Mouse (Mus musculus) CH12.LX (cell line): Measurements from ENCODE around the gene Pepd. TPM values are rescaled to one million over a fixed set of nuclear protein-coding genes. Genes with fewer than 3 reads are reported as not detected.

Source experiments
- DNase-seq: peaks from one replicate; pipeline ENCODE4 v3.0.0-alpha.2; 2013; ENCODE audit errors: extremely low read depth
- H3K27ac ChIP-seq: 2 replicates; pipeline ENCODE4 v1.5.1; 2012; ENCODE audit warnings: low read depth, mild to moderate bottlenecking, control low read depth, moderate library complexity; ENCODE audit not compliant: insufficient read depth
- H3K27me3 ChIP-seq: replicated peaks from 2 replicates; pipeline ENCODE3; 2012; ENCODE audit warnings: inconsistent platforms
- H3K36me3 ChIP-seq, 2 experiments: replicated peaks in 1 of 2; 2 replicates each; pipeline versions ENCODE3 to v1.6.1; 2012; ENCODE audit warnings: inconsistent platforms in 1 of 2, low read length in 1 of 2, mild to moderate bottlenecking in 1 of 2, mixed read lengths in 1 of 2, moderate library complexity in 1 of 2; ENCODE audit not compliant: control insufficient read depth in 1 of 2, insufficient read depth in 1 of 2
- H3K4me1 ChIP-seq, 2 experiments: 2 replicates each; pipeline ENCODE4 v1.6.1; 2012; ENCODE audit warnings: inconsistent platforms in 1 of 2, moderate library complexity in 1 of 2; ENCODE audit not compliant: insufficient read depth in 2 of 2, control insufficient read depth in 1 of 2
- H3K4me2 ChIP-seq: 2 replicates; pipeline ENCODE4 v1.6.1; 2012; ENCODE audit warnings: low read depth, mild to moderate bottlenecking, control low read depth; ENCODE audit not compliant: poor library complexity, insufficient read depth, severe bottlenecking
- H3K4me3 ChIP-seq, 3 experiments: fragments of 150-350 bp in 1 of 3; sonication (generic) in 1 of 3; replicated peaks in 1 of 3; 2 replicates each; pipeline versions ENCODE3 to v1.5.1; 2011 to 2012; ENCODE audit warnings: low read depth in 2 of 3, low read length in 2 of 3, mild to moderate bottlenecking in 2 of 3, moderate library complexity in 2 of 3, control low read depth in 1 of 3, improper control_type of control experiment in 1 of 3, inconsistent platforms in 1 of 3, mixed read lengths in 1 of 3; ENCODE audit not compliant: poor library complexity in 1 of 3
- H3K79me2 ChIP-seq: replicated peaks from 2 replicates; pipeline ENCODE4 v1.6.1; 2012; ENCODE audit warnings: mild to moderate bottlenecking, moderate library complexity; ENCODE audit not compliant: control insufficient read depth, poor library complexity, insufficient read depth, severe bottlenecking; ENCODE audit errors: extremely low read depth
- H3K9ac ChIP-seq: 2 replicates; pipeline ENCODE4 v1.6.1; 2012; ENCODE audit warnings: low read depth, mild to moderate bottlenecking, control low read depth, moderate library complexity; ENCODE audit not compliant: insufficient read depth
- H3K9me3 ChIP-seq: replicated peaks from 2 replicates; pipeline ENCODE3; 2012; ENCODE audit warnings: low read length, inconsistent platforms, mixed read lengths
- CHD2 ChIP-seq: IDR thresholded peaks from 2 replicates; pipeline ENCODE4 v1.6.1; 2011; ENCODE audit warnings: low read length, improper control_type of control experiment
- CTCF ChIP-seq, 2 experiments: IDR thresholded peaks in 1 of 2; conservative IDR thresholded peaks in 1 of 2; 2 replicates each; pipeline ENCODE4 v1.5.1; 2011 to 2012; ENCODE audit warnings: low read depth in 2 of 2, low read length in 2 of 2, improper control_type of control experiment in 1 of 2, inconsistent platforms in 1 of 2, mild to moderate bottlenecking in 1 of 2, moderate library complexity in 1 of 2
- ELF1 ChIP-seq: IDR thresholded peaks from 2 replicates; pipeline ENCODE4 v1.6.1; 2014; ENCODE audit warnings: low read depth, mild to moderate bottlenecking, inconsistent platforms, low read length, improper control_type of control experiment
- EP300 ChIP-seq: IDR thresholded peaks from 2 replicates; pipeline ENCODE4 v1.6.1; 2011; ENCODE audit warnings: low read length, improper control_type of control experiment
- HCFC1 ChIP-seq: IDR thresholded peaks from 2 replicates; pipeline ENCODE4 v1.6.1; 2012; ENCODE audit warnings: low read depth, mild to moderate bottlenecking, inconsistent platforms, low read length, improper control_type of control experiment
- MAX ChIP-seq: IDR thresholded peaks from 2 replicates; pipeline ENCODE4 v1.6.1; 2011; ENCODE audit warnings: low read length, improper control_type of control experiment
- POLR2A ChIP-seq: IDR thresholded peaks from 2 replicates; pipeline ENCODE4 v1.6.1; 2011; ENCODE audit warnings: low read depth, mild to moderate bottlenecking, improper control_type of control experiment, low read length
- TBP ChIP-seq: conservative IDR thresholded peaks from 2 replicates; pipeline ENCODE4 v1.6.1; 2011; ENCODE audit warnings: low read depth, low read length, improper control_type of control experiment
- TCF12 ChIP-seq: IDR thresholded peaks from 2 replicates; pipeline ENCODE4 v1.6.1; 2014; ENCODE audit warnings: low read depth, mild to moderate bottlenecking, inconsistent platforms, low read length, improper control_type of control experiment
- USF1 ChIP-seq: IDR thresholded peaks from 2 replicates; pipeline ENCODE4 v1.6.1; 2014; ENCODE audit warnings: low read depth, mild to moderate bottlenecking, inconsistent platforms, low read length, improper control_type of control experiment
- ZKSCAN1 ChIP-seq: IDR thresholded peaks from 2 replicates; pipeline ENCODE4 v1.6.1; 2012; ENCODE audit warnings: low read depth, inconsistent platforms, low read length, improper control_type of control experiment, borderline replicate concordance
- ZNF384 ChIP-seq: IDR thresholded peaks from 2 replicates; pipeline ENCODE4 v1.6.1; 2012; ENCODE audit warnings: low read depth, low read length, improper control_type of control experiment, inconsistent platforms
- dilution Hi-C: fragments of 300-500 bp; cut with MboI; formaldehyde crosslinking; loops from 2 replicates; pipeline ENCODE4 v1.14.3; 2020; ENCODE audit warnings: low sequenced_read_pairs; ENCODE audit not compliant: extremely low pct_unique_long_range_greater_than_20kb, extremely low pct_ligation_motif_present
- in situ Hi-C: fragments of 300-500 bp; cut with MboI; formaldehyde crosslinking; loops from 3 replicates; pipeline ENCODE4 v1.14.3; 2019; ENCODE audit warnings: low sequenced_read_pairs, low pct_ligation_motif_present, low pct_unique_long_range_greater_than_20kb, mixed read lengths
- polyA plus RNA-seq: library from polyadenylated mRNA; unstranded; fragments of >175 nt; gene quantifications from 2 replicates; pipeline ENCODE4 v1.2.1, GENCODE M21; 2012; ENCODE audit warnings: low read depth; ENCODE audit not compliant: insufficient read length
- total RNA-seq, 2 experiments: library from RNA; depleted of rRNA; stranded (reverse); fragments of 300-350 nt in 1 of 2; fragments of >200 nt in 1 of 2; gene quantifications; 2 replicates each; pipeline ENCODE4 v1.2.3; 2012 to 2014

Gene Pepd
- total and polyA plus RNA-seq, 3 experiments = 52.4 to 68.3 (median 53.5) TPM

GRCm38 (mm10) chr7:34913956-34914355 lies 1.8 kb downstream of the Pepd start (continued):
- TF ChIP-seq HCFC1 = no peak

DNA sequence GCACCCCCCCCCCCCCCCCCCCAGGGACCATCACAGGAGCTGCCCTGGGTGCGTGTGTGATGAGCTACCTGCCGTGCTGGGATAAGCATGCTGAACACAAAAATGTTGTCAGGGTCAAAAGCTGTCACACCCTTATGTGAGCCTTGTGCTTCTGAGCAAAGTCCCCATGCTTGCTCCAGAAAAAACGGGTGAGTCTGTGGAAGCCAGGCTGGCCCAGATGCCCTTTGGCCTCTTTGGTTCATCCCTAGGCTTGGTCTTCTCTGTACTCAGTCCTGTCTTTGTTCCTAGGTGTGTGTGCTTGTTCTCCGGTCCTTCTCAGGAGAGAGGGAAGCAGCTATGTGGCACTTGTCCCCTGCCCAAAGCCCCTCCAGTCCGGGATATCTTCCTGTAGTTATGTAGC lies 3.4 kb downstream of the Pepd start:
- Histone ChIP-seq H3K27ac (no peak overlapping the region), H3K4me1 (peaks cover 18 to 45% of the 10 kb centered on the region in 2 experiments), H3K9me3 (no peaks in the 10 kb centered on the region), H3K79me2 (no peaks in the 10 kb centered on the region), H3K9ac (no peak overlapping the region), H3K4me3 (no peak overlapping the region), H3K4me2 (no peak overlapping the region), H3K27me3 (peaks cover 3% of the 10 kb centered on the region), H3K36me3 (peaks cover 0 to 31% of the 10 kb centered on the region in 2 experiments)
- DNase-seq = no peak
- dilution Hi-C loops = no loop called here
- TF ChIP-seq ZKSCAN1 (no peak), HCFC1 (no peak), ELF1 (no peak), MAX (no peak), CTCF (conservative IDR thresholded peaks at IDR 0.05 in 1 of 2, IDR thresholded peaks at IDR 0.05 in 1 of 2; ENCODE audit: low read depth in 2 of 2, low read length in 2 of 2) (no peak), CHD2 (no peak), USF1 (no peak), TCF12 (no peak)
- in situ Hi-C loops = no loop called here

DNA sequence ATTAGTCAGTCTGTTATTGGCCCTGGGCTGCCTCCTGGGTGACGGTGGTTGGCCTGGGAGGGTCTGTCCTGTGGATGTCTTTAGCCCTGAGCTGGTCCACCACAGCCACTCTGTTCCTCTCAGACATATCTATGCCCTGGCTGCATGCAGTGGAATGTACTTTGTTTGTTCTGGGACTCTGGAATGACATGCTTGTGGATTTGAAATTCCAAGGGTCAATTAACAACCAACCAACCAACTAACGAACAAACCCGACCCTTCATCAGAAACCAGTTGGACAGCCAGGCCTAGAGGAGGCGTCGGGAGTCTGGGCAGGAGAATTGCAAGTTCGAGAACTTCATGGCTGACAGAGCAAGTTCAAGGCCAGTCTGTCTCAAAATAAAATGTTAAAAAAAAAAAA lies 5.4 kb downstream of the Pepd start:
- TF ChIP-seq POLR2A (no peak), EP300 (no peak), ZNF384 (no peak), ZKSCAN1 (no peak), TBP (no peak)
- Histone ChIP-seq H3K4me1 (peaks cover 18 to 49% of the 10 kb centered on the region in 2 experiments), H3K9me3 (no peaks in the 10 kb centered on the region), H3K4me2 (no peak overlapping the region), H3K9ac (no peak overlapping the region), H3K79me2 (no peaks in the 10 kb centered on the region), H3K27me3 (no peaks in the 10 kb centered on the region), H3K36me3 (peaks cover 6 to 47% of the 10 kb centered on the region in 2 experiments), H3K27ac (no peak overlapping the region), H3K4me3 (no peak overlapping the region)
- dilution Hi-C loops = no loop called here
- DNase-seq = no peak
- in situ Hi-C loops = no loop called here

GRCm38 (mm10) chr7:34917998-34918397 lies 5.8 kb downstream of the Pepd start:
- Histone ChIP-seq H3K79me2 (no peaks in the 10 kb centered on the region), H3K4me3 (no peak overlapping the region), H3K4me2 (no peak overlapping the region), H3K9me3 (no peaks in the 10 kb centered on the region), H3K27me3 (no peaks in the 10 kb centered on the region), H3K4me1 (peaks cover 17 to 46% of the 10 kb centered on the region in 2 experiments), H3K27ac (no peak overlapping the region), H3K9ac (no peak overlapping the region), H3K36me3 (peaks cover 6 to 47% of the 10 kb centered on the region in 2 experiments)
- TF ChIP-seq CTCF (conservative IDR thresholded peaks at IDR 0.05 in 1 of 2, IDR thresholded peaks at IDR 0.05 in 1 of 2; ENCODE audit: low read depth in 2 of 2, low read length in 2 of 2) (no peak), TBP (no peak)
- dilution Hi-C loops = no loop called here
- DNase-seq = no peak
- in situ Hi-C loops = no loop called here
